Mouse (Mus musculus): ENCODE data around the gene Prpf40b. TPM values are rescaled to one million over a fixed set of nuclear protein-coding genes. Genes with fewer than 3 reads are reported as not detected.

Prpf40b gene
- polyA plus RNA-seq, 1 experiment = 17.9 TPM

GRCm38 (mm10) chr15:99356462-99356861 is 61.6 kb downstream of the Prpf40b start:
- Histone ChIP-seq H3K4me1 (ENCODE audit: control insufficient read depth, insufficient read depth, insufficient read length, low read length) (peaks cover 18% of the 10 kb centered on the region; the same call in 1 of the 2 replicates), H3K27ac (replicated peaks; ENCODE audit: low read depth, low read length) (no peak overlapping the region)

GRCm38 (mm10) chr15:99358952-99359351 is 64.1 kb downstream of the Prpf40b start:
- Histone ChIP-seq H3K27ac (replicated peaks; ENCODE audit: low read depth, low read length) (no peak overlapping the region), H3K4me3 (ENCODE audit: insufficient read depth, low read depth, low read length) (no peak overlapping the region), H3K4me1 (ENCODE audit: control insufficient read depth, insufficient read depth, insufficient read length, low read length) (peaks cover 10% of the 10 kb centered on the region)

More at GRCm38 (mm10) chr15:99356462-99356861, 61.6 kb downstream of the Prpf40b start:
- H3K4me3 ChIP-seq (ENCODE audit: insufficient read depth, low read depth, low read length) = no peak overlapping the region

- Histone ChIP-seq H3K27ac (replicated peaks; ENCODE audit: low read depth, low read length) (peak overlapping the region; percentile 19), H3K4me1 (ENCODE audit: control insufficient read depth, insufficient read depth, insufficient read length, low read length) (peaks cover 22% of the 10 kb centered on the region), H3K4me3 (ENCODE audit: insufficient read depth, low read depth, low read length) (peak overlapping the region; percentile 13; the same call in 1 of the 2 replicates)
These were observed 69.2 kb downstream of the Prpf40b start for GRCm38 (mm10) chr15:99364022-99364530.

- H3K4me3 ChIP-seq (ENCODE audit: insufficient read depth, low read depth, low read length) = no peak overlapping the region
- H3K4me1 ChIP-seq (ENCODE audit: control insufficient read depth, insufficient read depth, insufficient read length, low read length) = peaks cover 17% of the 10 kb centered on the region
- H3K27ac ChIP-seq (replicated peaks; ENCODE audit: low read depth, low read length) = peak overlapping the region; percentile 19
These were observed 70.0 kb downstream of the Prpf40b start for GRCm38 (mm10) chr15:99364921-99365320.

Other genes starting within 250 kb of the Prpf40b start
- gene Prph, start 239.9 kb upstream of the Prpf40b start, polyA plus RNA-seq (2012; ENCODE audit: insufficient read depth, insufficient read length, missing spikeins) = not detected in 2 replicates
- not detected in 2 replicates for gene Troap, start 220.5 kb upstream of the Prpf40b start, polyA plus RNA-seq (2012; ENCODE audit: insufficient read depth, insufficient read length, missing spikeins)
- not detected in 2 replicates for gene C1ql4, start 207.3 kb upstream of the Prpf40b start, polyA plus RNA-seq (2012; ENCODE audit: insufficient read depth, insufficient read length, missing spikeins)
- 6.8 and 9.6 TPM in 2 replicates for gene Dnajc22, start 201.9 kb upstream of the Prpf40b start, polyA plus RNA-seq (2012; ENCODE audit: insufficient read depth, insufficient read length, missing spikeins)
- gene Spats2, start 169.2 kb upstream of the Prpf40b start, polyA plus RNA-seq (2012; ENCODE audit: insufficient read depth, insufficient read length, missing spikeins) = 8.5 and 10.9 TPM in 2 replicates
- not detected in 2 replicates for gene Kcnh3, start 70.2 kb upstream of the Prpf40b start, polyA plus RNA-seq (2012; ENCODE audit: insufficient read depth, insufficient read length, missing spikeins)
- 23.3 and 30.6 TPM in 2 replicates for gene Mcrs1, start 43.1 kb upstream of the Prpf40b start, polyA plus RNA-seq (2012; ENCODE audit: insufficient read depth, insufficient read length, missing spikeins)
- gene Fam186b, start 801 bp downstream of the Prpf40b start, polyA plus RNA-seq (2012; ENCODE audit: insufficient read depth, insufficient read length, missing spikeins) = not detected in 2 replicates
- 3.6 and 6.7 TPM in 2 replicates for gene Fmnl3, start 75.4 kb downstream of the Prpf40b start, polyA plus RNA-seq (2012; ENCODE audit: insufficient read depth, insufficient read length, missing spikeins)
- gene Tmbim6, start 97.8 kb downstream of the Prpf40b start, polyA plus RNA-seq (2012; ENCODE audit: insufficient read depth, insufficient read length, missing spikeins) = 290 and 634 TPM in 2 replicates
- 1.1 and 1.9 TPM in 2 replicates for gene Nckap5l, start 162.7 kb downstream of the Prpf40b start, polyA plus RNA-seq (2012; ENCODE audit: insufficient read depth, insufficient read length, missing spikeins)
- 3.3 and 8.0 TPM in 2 replicates for gene Bcdin3d, start 179.6 kb downstream of the Prpf40b start, polyA plus RNA-seq (2012; ENCODE audit: insufficient read depth, insufficient read length, missing spikeins)
- not detected in 2 replicates for gene Faim2, start 233.1 kb downstream of the Prpf40b start, polyA plus RNA-seq (2012; ENCODE audit: insufficient read depth, insufficient read length, missing spikeins)